Mouse (Mus musculus) left cerebral cortex, postnatal 25 days (tissue): ENCODE results near the gene Txlna. TPM values are rescaled to one million over a fixed set of nuclear protein-coding genes. Genes with fewer than 3 reads are reported as not detected.

Experiments
- DNase-seq, 2 experiments: peaks; one replicate each; pipeline ENCODE4 v3.0.0; 2022; ENCODE audit warnings: low spot score in 2 of 2, mixed read lengths in 1 of 2
- intact Hi-C: fragments of 180-260 bp; cut with DNase I; formaldehyde crosslinking; loops from one replicate; pipeline ENCODE4 v1.15.1; 2025
- total RNA-seq, 2 experiments: library from RNA; stranded (reverse); gene quantifications; 2 replicates each; pipeline ENCODE4 v1.2.3; 2021

The Txlna gene
- total RNA-seq, result 10 to 100 TPM; 41.2 to 43.4 TPM

DNA sequence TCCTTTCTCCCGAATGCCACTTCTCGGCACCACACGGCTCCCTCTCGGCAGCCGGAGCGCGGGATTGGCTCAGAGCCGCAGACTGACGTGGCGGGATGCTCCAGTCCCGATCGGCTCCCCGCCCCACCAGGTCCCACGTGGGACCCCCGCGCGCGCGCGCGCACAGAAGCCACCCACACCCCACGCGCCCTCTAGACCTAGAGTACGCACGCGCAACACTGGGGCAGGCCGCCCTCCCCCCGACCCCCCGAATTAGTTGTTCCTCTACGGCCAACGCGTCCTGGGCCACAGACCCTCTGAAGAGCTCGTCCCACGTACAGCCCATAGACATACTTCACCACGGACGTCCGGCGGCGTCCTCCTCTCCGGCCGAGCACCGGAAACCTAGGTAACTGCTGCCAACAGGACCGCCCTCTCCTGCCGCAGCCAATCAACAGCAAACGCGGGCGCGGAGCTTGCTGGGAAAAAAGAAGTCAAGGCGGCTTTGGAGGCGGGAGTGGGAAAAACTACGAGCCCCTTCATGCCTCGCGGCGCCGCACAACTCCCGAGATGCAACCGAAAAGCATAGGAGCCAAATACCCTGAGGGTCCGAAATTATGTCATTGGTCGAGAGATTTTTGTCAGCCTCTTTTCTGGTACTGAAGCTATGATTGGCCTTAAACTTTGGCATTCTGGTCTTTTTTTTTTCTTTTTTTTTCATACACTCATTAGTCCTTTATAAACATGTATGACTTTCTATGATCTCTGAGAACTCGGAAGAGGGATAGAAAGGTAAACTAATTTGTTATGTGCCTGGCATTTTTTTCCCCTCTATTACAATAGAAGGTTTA lies at the start of gene Txlna:
Gene Txlna, minus strand, starts transcription at position 428 of the 830 bp plus-strand sequence.
- intact Hi-C loops, result loop anchor here (2.0 kb wide), 1 partner anchor 14 kb away; no protein-coding TSS in a partner anchor
- peak; percentile 97 to 99 for DNase-seq

DNA sequence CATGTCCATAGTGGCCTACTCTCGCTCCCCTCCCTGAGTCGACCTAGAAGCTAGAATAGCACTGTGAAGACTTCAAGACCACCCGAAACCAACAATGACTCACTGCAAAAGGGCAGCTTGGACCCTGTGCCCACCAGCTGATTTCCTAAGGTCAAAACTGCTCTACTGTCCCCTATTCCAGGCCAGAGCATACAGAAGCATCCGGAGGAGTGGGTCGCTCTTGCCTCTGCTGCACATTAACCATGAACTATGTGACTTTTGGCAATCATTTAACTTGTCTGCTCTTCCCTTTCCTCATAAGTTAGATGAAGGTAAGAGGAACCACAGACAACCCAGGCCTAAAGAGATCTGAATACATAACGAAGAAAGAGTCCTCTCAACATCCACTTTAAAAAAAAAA lies 43.7 kb upstream of the Txlna start:
- no peak for DNase-seq
- intact Hi-C loops, result no loop called here

DNA sequence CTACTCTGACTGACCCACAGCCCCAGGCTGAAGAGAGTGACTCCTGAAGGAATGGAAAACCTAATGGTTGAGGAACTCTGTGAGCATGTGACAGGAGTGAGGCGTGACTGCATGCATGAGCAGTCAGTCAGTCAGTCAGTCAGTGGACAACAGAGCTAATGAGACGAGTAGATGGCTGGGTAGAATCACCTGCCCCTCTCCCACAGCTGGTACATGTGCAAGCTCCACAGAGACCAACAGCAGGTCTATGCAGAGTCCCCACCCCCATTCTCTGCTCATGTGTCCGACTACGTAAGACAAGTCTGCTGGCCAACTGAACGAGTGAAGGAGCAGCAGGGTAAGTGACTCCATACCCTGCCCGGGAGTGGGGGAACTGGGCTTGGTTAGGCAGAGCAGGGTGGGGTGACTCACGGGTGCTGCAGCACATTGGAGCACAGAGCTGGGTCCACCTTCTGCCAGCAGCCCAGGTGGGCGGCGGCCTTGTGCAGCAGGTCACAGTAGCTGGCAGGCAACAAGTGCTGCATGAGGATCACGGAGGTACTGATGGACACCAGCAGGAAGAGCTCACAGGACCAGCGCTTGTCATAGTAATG lies 43.1 kb upstream of the Txlna start:
- intact Hi-C loops, result no loop called here
- no peak for DNase-seq

DNA sequence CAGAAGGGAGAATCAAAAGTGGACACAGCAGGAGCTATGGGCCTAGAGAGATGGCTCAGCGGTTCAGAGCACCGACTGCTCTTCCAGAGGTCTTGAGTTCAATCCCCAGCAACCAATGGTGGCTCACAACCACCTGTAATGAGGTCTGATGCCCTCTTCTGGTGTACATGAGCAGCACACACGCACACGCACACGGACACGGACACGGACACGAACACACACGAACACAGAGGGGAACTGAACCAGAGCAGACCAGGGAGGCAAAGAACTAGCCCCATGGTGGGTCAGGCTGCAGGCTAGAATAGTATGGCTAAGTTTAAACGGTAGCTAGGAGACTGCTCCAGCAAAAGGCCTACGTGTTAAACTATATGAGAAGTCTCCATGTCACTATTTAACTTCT lies 41.0 kb upstream of the Txlna start:
- DNase-seq, result no peak
- intact Hi-C loops, result no loop called here

DNA sequence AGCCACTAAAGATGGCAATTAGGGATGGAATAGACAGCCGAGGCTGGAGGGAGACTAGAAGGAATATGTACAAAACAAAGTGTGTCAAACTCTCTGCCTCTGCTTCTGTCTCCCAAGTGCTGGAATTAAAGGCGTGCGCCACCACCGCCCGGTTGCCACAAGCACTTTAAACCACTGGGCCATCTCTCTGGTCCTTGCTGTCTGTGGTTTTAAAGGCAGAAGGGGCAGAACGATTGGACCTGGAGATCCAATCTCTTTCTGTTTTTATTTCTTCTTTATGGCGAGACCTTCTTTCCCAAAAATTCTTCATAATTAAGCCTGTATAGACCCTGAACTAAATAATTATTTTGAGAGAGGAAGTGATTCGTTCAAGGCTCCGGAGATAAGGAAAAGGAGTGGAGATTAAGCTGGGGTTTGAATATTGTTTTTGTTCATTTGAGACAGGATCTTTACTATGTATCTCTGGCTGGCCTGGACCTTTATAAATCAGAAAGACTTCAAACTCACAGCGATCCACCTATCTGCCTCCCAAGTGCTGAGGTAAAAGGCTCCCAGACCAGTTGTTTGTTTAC lies 32.1 kb upstream of the Txlna start:
- DNase-seq, result no peak
- intact Hi-C loops, result loop anchor here (1.0 kb wide), 1 partner anchor 23 kb away; the partner anchor contains the start of gene Tmem39b

DNA sequence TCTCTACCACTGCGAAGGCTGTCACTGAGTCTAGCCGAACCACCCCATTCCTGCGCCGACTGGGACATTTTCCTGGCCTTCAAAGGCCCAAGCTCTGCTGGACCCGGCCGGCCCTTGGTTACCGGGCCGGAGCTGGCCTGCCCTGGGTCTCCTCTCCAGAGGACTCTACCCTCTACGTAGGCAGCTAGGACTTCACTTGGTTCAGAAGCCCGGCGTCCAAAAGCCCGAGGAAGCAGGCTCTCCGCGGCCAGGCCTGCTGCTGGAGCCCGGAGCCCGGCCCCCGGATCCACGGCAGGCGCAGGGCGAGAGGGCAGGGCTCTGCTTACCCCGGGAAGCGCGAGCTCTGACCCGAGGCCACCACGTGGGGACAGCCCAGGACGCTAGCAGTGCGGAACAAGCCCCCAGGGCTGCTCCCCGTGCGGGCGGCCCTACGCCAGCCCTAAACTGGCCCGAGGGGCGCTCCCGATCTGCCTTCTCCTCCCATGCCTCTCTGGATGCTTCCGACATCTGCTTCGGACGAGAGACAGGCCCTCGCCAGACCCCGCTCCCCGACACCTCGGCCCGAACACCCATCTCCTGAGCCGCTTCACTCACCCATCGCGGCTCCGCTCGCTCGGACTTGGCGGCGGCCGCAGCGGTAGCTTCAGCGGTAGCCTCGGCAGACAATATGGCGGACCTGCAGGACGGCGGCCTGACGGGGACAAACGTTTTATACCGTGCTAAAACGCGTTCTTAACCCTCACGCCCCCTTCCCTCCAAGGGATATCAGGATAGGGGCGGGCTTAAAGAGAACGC lies 31.4 kb upstream of the Txlna start, which contains the start of gene Kpna6:
Gene Kpna6, minus strand, starts transcription at position 685 of the 795 bp plus-strand sequence.
- peak; percentile 93 for DNase-seq
- intact Hi-C loops, result loop anchor here (1.0 kb wide), 1 partner anchor 24 kb away; the partner anchor contains the start of gene Tmem39b

DNA sequence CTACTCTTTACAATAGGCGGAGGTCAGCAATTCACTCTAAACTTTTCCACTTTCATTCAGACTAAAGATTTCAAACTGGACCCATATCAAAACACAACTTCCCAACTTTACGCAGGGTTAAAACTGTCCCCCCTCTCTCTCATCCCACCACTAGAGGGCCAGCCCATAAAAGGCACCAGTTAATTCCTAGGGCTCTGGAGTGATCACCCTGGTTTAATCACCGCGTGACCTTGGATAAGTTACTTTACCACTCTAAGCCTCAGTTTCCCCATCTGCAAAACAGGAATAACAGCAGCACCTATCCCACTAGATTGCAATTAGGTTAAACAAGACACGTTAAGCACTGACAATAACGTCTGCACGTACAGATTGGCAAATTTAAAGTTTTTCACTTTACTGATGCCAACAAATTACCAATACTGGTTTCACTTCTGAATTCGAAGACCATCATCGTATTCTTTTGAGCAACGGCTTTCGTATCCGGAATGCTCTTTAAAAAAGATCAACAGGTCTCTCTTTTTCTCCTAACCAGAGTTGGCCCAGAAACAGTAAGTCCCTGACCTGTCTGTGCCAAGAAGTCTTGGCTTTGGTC lies 30.7 kb upstream of the Txlna start:
- peak; percentile 37 to 53 for DNase-seq
- intact Hi-C loops, result loop anchor here (1.0 kb wide), 1 partner anchor 25 kb away; the partner anchor contains the start of gene Tmem39b

DNA sequence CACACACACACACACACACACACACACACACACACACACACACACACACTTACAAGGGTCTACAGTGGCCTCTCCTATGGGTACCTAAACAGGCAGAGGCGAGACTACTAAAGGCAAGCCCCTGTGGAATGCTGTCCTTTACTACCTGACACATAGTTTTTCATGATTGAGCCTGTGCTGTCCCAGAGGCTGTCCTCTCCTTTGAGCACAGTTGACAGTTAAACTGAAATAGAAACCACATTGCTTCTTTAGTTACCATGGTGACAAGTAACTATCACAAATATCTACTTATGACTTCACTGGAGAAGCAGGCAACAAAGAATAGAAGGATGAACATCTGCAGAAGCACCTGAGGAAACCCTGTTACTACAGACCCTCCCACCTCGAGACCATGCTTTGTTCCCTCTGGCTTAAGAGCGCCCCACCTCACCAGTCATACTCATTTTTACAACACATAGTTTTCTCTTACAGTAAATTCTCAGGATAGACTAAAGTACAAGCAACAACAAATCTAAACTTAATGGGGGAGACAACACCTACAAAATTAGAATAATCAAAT lies 21.5 kb upstream of the Txlna start:
- no peak for DNase-seq

DNA sequence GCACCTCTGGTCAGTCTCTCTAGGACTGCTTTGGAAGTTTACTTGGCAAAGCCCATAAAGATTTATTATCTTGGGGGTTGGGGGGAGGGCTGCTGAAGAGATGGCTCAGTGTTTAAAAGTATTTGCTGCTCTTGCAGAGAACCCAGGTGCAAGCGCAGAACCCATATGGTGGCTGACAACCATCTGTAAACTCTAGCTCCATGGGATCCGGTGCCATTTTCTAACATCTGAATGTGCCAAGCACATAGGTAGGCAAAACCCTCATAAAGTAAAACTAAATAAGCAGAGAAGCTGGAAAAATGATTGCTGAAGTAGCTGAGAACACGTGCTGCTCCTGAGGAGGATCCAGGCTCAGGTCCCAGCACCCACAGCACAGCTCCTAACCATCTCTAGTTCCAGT lies 20.7 kb upstream of the Txlna start:
- intact Hi-C loops, result no loop called here
- DNase-seq, result no peak

More for the DNA sequence above, 21.5 kb upstream of the Txlna start:
- intact Hi-C loops, result no loop called here

DNA sequence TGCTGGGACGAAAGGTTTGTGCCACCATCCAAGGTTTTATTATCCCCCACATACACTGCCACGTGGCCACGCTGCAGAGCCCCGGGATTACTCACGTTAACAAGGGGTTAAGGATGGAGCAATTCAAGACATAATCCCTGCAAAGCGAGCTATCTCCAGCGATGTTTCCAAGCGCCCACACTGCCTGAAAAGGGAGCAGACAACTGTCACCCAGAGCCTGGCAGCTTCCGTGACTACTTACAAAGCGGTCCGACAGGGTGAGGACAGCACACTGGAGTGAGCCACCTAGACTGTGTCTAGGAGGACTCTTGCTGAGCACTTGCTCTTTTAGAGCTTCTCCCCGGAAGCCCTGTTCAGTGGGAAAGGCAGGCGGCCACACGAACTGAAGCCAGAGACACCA lies 13.9 kb upstream of the Txlna start:
- DNase-seq, result peak in 1 of 2 experiments; percentile 60
- intact Hi-C loops, result no loop called here

DNA sequence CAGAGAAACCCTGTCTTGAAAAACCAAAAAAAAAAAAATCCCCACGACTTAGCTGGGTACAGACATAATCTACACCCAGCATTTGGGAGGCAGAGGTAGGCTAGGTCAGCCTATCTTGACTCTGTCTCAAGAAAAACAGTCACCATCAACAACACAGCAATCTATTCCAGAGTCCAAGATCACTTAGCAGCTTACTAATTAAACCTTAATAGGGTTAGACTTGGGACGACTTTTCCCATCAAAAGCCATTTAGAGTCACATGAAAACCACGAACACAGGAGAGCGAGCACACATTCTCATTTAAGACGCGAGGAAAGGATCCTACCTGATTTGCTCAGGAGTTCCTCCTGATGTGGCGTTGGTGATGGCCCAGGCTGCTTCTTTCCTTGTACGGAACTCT lies 9.5 kb upstream of the Txlna start:
- intact Hi-C loops, result no loop called here
- no peak for DNase-seq

DNA sequence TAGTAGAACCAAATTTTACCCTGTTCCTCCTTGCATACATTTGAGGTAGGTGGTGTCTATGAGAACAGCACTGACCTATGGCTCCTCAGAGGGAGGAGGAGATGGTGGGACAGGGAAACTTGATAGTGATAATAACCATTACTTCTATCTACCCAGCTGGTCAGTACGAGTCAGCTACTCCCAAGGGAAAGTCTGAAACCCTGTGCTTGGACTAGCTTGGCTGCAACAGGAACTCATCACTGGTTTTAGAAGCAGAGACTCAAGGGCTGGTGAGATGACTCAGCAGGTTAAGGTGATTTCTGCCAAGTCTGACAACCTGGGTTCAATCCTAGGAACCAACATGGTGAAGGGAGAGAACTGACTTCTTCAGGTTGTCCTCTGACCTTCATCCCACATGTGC lies 7.8 kb upstream of the Txlna start:
- intact Hi-C loops, result no loop called here
- no peak for DNase-seq

DNA sequence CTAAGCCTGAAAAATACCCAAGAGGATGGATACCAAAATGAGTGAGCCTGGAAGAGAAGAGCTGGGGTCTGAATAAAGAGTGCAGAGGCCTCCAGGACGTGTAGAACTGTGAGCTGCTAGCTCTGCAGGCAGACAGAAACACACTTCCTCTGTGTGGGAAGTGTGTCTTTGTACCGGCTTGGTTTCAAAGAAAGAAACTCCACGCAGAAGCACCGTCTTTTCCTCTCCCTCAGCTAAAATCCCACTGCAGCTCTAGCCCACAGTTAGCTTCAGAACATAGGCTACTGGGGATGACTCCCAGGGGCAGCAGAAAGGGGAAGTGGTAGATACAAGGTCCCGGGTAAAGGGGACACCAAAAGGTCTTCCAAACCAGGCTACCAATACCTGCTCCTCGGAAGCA lies 4.3 kb upstream of the Txlna start:
- DNase-seq, result peak in 1 of 2 experiments; percentile 59
- intact Hi-C loops, result no loop called here

DNA sequence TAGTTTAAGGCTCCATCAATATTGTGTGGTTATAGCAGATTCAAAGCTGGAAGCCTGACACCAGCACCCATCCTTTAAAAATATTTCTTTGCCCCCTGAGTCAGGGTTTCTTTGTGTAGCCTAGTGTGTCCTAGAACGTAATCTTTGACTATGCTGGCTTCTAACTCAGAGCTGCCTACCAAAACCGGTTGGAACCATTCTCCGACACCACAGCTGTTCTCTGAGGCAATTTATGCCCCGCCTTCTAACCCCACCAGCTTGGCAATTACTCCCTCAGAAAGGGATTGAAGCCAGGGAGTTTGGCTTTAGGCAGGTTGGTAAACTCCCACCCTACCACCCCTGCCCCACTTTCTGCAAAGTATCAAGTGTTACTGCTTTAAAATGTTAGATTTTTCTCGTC lies 891 bp upstream of the Txlna start:
- DNase-seq, result no peak
- intact Hi-C loops, result loop anchor here (2.0 kb wide), 1 partner anchor 15 kb away; no protein-coding TSS in a partner anchor

DNA sequence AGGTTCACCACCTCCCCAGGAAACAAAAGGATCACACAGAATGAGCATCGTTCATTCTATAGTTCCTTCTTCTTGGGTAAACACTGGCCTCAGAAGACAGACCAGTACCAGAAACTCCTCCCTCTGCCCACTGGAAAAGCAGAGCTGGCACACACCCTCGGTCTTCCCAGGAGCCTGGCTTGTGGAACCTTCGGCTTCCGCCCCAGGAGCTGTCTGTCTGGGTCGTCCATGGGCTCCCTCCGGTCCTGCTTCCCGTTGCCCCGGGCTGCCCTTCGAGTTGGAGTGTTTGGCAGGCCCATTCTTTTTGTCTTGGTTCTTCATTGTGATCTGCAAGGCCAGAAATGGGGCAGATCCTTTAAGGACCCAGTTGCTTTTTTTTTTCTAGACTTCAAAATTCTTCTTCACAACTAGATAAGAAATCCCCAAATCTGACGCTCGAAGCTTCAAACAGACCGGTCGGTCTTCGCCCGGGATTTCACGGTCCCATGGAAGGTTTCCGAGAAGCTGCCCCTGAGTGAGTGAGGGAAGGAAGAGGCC lies 696 bp downstream of the Txlna start:
- intact Hi-C loops, result loop anchor here (2.0 kb wide), 1 partner anchor 13 kb away; no protein-coding TSS in a partner anchor
- DNase-seq, result no peak

DNA sequence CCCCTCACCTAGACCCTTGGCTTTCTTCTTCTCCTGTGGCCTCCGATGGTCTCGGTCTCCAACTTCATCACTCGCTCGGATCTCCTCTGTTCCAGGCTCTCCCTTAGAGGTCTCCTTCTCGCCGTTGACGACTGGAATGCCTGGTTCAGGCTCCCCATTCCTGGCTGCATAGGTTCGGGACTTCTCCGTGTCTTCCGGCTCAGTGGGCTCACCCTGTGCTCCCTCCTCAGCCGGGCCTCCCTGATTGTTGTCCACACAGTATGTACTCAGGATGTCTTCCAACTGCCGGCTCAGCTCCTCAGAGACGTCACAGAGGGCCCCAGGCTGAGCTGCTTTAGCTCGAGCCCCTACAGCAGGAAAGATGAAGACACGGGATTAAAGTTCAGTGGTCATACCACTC lies 1.6 kb downstream of the Txlna start:
- DNase-seq, result no peak
- intact Hi-C loops, result no loop called here

DNA sequence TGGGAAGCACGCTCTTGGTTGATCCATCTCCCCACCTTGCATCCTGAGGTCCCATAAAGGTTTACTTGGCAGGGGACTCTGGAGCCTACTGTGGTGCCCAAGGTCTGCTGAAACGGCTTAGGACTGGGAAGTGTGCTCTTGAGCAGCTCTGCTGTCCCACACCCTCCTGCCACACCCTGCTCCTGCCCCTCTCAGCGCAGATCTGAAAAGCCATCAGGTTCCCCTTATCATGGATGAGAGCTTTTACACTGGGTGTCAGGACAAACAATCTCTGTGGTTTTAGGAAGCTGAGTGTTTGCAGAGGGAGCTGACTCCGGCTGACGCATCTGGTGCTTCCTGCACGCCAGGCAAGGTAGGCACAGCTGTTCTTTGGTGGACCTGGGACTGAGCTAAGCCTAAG lies 7.0 kb downstream of the Txlna start:
- intact Hi-C loops, result no loop called here
- no peak for DNase-seq

DNA sequence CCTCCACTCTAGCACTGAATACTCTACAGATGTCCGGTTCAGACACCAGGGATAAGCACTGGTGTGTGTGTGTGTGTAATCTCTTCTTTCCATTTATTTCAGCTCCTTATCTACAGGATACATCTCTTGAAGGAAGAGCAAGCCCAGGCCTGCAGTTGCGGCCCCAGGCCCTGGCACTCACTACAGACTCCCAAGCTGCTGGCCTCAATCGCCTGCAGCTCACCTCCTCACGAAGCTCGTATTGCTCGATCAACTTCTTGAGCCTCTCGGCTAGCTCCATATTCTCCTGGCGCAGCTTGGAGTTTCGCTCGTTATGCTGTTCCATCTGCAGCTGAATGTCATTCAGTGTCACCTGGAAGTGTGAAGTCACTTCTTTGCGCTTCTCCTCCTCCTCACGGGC lies 9.0 kb downstream of the Txlna start:
- no peak for DNase-seq
- intact Hi-C loops, result no loop called here

DNA sequence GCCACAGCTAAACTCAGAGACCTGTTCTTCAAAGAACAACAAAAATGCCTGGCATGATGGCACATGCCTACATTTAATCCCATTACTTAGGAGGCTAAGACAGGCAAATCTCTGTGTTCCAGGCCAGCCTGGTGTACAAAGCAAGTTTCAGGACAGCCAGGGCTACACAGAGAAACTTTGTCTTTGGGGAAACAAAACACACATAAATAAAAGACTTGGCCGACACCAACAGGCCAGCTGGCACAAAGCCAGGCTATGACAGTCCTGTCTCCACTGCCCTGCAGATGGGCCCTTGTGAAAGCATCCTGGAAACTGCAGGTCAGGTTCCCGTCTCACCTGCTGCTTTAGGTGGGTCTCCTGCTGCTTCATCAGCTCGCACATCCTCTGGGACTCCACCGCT lies 9.9 kb downstream of the Txlna start:
- DNase-seq, result no peak
- intact Hi-C loops, result no loop called here
